Mouse (Mus musculus) spleen, adult 2 months (tissue): ENCODE measurements at regions not wholly inside any gene's neighbourhood (a gene's known extent, or its start where the extent isn't known, plus 50 kb on each side); places are given as distances from the start of the nearest gene placed in this dataset.

ENCODE experiments used
- DNase-seq, 2 experiments: peaks; one replicate each; pipeline versions ENCODE4 v3.0.0 to v3.0.0-alpha.2; 2012 to 2021; ENCODE audit warnings: low spot score in 2 of 2, low read depth in 1 of 2
- H3K27ac ChIP-seq: fragments of 200-500 bp; 2 replicates; pipeline ENCODE4 v1.5.1; 2012; ENCODE audit warnings: low read length, inconsistent platforms; ENCODE audit not compliant: insufficient read depth
- H3K27me3 ChIP-seq: fragments of 200-500 bp; 2 replicates; pipeline ENCODE4 v1.6.1; 2012; ENCODE audit warnings: mild to moderate bottlenecking, moderate library complexity, low read length, inconsistent platforms; ENCODE audit not compliant: control insufficient read depth, insufficient read depth
- H3K36me3 ChIP-seq: fragments of 200-500 bp; 2 replicates; pipeline ENCODE4 v1.6.1; 2012; ENCODE audit warnings: mild to moderate bottlenecking, low read length, inconsistent platforms; ENCODE audit not compliant: control insufficient read depth, insufficient read depth
- H3K4me1 ChIP-seq: fragments of 200-500 bp; 2 replicates; pipeline ENCODE4 v1.6.1; 2011; ENCODE audit warnings: inconsistent platforms; ENCODE audit not compliant: control insufficient read depth, insufficient read depth, insufficient read length
- H3K4me3 ChIP-seq: fragments of 200-500 bp; 2 replicates; pipeline ENCODE4 v1.5.1; 2011; ENCODE audit warnings: mild to moderate bottlenecking, inconsistent platforms; ENCODE audit not compliant: insufficient read depth, insufficient read length; ENCODE audit errors: extremely low read depth
- CTCF ChIP-seq: fragments of 200-500 bp; IDR thresholded peaks from 2 replicates; pipeline ENCODE4 v1.5.1; 2011; ENCODE audit warnings: mild to moderate bottlenecking, inconsistent platforms; ENCODE audit not compliant: insufficient read depth, insufficient read length, insufficient replicate concordance; ENCODE audit errors: extremely low read depth
- POLR2A ChIP-seq: fragments of 200-500 bp; IDR thresholded peaks from 2 replicates; pipeline ENCODE4 v1.6.1; 2011; ENCODE audit warnings: low read depth, low read length, inconsistent platforms
- WGBS: fragments of 180-500 bp; shearing (Covaris S2); methylation state at CpG from one replicate; pipeline ENCODE4 v1.1.7; 2018; 5-methylcytosine and 5-hydroxymethylcytosine counted together

DNA sequence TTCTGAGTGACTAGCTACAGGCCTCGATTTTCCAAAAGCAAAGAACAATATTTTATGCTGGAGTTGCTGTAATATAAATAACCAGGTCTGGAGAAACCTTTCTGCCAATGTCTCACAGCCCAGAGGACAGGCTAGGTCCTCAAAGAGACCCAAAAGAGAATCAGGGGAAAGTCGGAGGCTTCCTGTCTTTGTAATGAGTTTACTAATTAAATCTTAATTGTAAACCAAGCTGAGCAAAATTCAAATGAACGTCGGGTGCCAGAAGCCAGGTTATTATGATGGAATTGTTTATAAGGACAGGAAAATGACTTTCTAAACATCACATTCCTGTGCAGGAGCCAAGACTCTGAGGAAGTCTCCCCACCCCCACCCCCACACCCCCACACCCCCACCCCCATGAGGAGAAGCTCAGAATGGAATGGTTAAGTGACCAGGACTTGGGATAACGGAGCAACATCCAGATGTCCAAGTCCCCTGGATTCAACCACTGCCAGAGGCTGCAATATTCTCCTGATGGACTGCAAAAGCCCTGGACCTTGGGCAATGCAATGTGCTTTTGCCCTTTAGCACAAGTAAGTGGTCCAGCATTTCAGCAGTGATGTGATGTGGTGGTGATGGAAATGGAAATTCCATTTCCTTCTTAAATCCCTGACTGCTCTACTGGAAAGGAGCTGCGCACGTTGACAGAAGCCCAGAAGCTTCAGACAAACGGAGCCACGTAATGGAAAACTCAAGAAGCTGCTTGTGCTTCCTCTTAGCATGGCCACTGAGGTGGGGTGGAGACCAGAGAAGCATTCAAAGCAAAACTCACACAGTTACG lies 333.1 kb upstream of the 4930412O13Rik start:
- TF ChIP-seq CTCF (no peak), POLR2A (no peak)
- H3K27me3 ChIP-seq = no peaks in the 10 kb centered on the region
- no peak for DNase-seq
- no peaks in the 10 kb centered on the region for H3K4me1 ChIP-seq
- no peak overlapping the region for H3K27ac ChIP-seq
- 79% methylated on average over 10 of the region's 10 CpGs for WGBS
- no peak overlapping the region for H3K4me3 ChIP-seq
- no peaks in the 10 kb centered on the region for H3K36me3 ChIP-seq

DNA sequence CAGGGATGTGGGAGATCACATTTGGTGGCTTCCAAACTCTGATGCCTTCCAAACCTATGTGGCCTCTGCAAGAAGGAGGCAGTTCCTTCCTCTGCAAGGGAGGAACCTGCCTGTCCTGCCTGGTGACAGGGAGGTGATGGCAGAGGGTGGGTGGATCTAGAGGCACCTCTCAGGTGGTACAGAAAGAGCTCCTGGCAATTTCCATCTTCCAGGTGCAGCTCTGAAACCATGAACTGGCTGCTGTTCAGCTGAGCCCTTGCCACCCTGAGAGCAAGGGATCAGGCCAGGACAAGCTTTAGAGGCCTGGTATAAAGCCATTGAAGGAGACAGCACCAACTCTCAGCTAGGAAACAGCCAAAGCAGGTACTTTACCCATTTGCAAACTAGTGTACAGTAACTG lies 327.7 kb upstream of the 4930412O13Rik start:
- Histone ChIP-seq H3K36me3 (no peaks in the 10 kb centered on the region), H3K27me3 (no peaks in the 10 kb centered on the region), H3K27ac (no peak overlapping the region), H3K4me3 (no peak overlapping the region), H3K4me1 (no peaks in the 10 kb centered on the region)
- no peak for TF ChIP-seq POLR2A
- no peak for TF ChIP-seq CTCF
- no peak for DNase-seq

DNA sequence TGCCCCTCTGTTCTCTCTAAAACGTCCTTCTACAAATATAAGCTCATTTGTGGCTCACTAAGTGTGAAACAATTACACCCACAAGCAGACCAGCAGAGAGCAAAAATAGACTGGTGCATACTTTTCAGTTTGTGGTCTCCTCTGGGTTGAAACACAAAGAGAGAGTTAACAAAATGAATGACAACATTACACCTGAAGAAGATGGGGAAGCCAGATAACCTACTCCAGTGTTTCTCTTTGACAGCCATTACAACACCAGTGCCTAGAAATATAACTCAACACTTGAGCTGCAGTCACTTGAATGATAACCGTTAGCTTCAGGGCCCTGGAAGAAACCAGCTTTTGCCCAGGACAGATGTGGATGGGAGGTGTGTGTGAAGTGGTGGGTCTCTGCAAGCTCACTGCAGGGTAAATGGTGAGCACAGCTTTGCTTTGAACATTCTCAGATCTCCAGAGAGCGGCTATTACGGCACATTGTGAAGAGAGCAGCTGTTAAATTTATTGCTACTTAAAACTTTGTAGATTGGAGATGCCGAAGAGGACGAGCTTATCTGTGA lies 316.5 kb upstream of the 4930412O13Rik start:
- no peak for DNase-seq
- no peak overlapping the region for H3K4me3 ChIP-seq
- H3K27ac ChIP-seq = no peak overlapping the region
- TF ChIP-seq CTCF (no peak), POLR2A (no peak)
- no peaks in the 10 kb centered on the region for H3K27me3 ChIP-seq
- 61% methylated on average over 6 of the region's 6 CpGs for WGBS
- H3K36me3 ChIP-seq = no peaks in the 10 kb centered on the region
- H3K4me1 ChIP-seq = peaks cover 3% of the 10 kb centered on the region; the same call in 1 of the 2 replicates

DNA sequence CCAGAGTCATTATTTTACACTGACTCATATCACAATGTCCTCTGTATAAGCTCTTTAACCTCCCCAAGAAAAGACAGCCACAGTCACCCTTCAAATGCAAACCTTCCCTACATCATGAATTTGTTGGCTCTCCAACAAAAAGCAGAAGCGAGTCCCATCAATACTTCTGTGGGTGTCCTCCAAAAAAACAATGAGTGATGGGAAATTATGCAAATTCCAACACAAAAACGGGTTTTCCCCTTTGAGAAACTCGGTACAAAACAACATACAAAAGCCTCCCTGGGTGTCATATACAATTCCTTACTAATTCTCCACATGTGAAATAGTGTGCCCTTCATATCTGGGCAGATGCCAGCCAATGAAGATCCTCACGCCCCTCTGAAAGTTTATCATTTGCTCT lies 311.8 kb upstream of the 4930412O13Rik start:
- Histone ChIP-seq H3K4me1 (no peaks in the 10 kb centered on the region), H3K27ac (no peak overlapping the region), H3K4me3 (no peak overlapping the region), H3K27me3 (no peaks in the 10 kb centered on the region), H3K36me3 (no peaks in the 10 kb centered on the region)
- no peak for DNase-seq
- WGBS = 75% methylated on average over 4 of the region's 4 CpGs
- TF ChIP-seq CTCF = no peak
- no peak for TF ChIP-seq POLR2A

DNA sequence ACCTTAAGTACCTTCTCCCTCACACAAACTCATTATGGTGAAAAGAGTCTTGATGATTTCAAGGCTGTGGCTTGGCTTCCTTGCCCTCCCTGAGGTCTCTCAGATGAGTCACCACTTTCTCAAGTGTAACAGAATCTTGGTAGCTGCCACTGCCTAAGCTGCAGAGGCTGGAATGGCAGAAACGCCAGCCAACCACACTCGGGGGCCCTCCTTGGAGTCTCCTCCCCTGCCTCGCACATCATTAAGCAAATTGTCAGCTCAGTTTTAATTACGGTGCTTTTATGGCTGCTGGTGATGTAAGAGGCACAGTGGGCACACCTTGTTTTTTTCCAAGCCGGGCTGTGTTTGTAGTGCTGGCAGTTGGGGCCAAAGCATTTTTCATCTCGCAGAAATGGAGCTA lies 306.9 kb upstream of the 4930412O13Rik start:
- TF ChIP-seq POLR2A = no peak
- TF ChIP-seq CTCF = no peak
- H3K4me1 ChIP-seq = no peaks in the 10 kb centered on the region
- WGBS = 84% methylated on average over 6 of the region's 6 CpGs

DNA sequence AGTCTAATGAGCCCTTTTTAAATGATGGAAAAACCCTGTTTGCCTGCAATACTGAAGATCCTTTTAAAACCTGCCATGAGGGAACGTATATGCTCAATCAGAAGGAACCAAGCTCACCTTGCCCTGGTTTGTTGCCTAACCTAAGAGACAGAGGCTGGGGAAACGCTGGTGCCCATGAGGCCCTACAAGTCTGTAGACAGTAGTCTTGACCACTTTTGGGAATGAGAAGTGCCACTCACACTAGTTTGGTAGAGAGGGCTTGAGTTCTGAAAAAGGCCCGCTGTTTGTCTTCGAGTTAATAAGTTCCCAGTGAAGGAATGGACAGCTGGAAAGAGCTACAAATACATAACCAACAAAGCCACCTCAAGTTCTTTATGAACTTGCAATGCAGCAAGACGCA lies 306.4 kb upstream of the 4930412O13Rik start:
- H3K27me3 ChIP-seq = no peaks in the 10 kb centered on the region
- DNase-seq = no peak
- WGBS = 91% methylated on average over 5 of the region's 5 CpGs
- no peaks in the 10 kb centered on the region for H3K4me1 ChIP-seq
- no peaks in the 10 kb centered on the region for H3K36me3 ChIP-seq
- no peak overlapping the region for H3K4me3 ChIP-seq
- TF ChIP-seq POLR2A (no peak), CTCF (no peak)
- no peak overlapping the region for H3K27ac ChIP-seq

More for the DNA sequence above, 306.9 kb upstream of the 4930412O13Rik start:
- H3K36me3 ChIP-seq = no peaks in the 10 kb centered on the region
- H3K27me3 ChIP-seq = no peaks in the 10 kb centered on the region
- DNase-seq = no peak
- H3K4me3 ChIP-seq = no peak overlapping the region
- H3K27ac ChIP-seq = no peak overlapping the region

DNA sequence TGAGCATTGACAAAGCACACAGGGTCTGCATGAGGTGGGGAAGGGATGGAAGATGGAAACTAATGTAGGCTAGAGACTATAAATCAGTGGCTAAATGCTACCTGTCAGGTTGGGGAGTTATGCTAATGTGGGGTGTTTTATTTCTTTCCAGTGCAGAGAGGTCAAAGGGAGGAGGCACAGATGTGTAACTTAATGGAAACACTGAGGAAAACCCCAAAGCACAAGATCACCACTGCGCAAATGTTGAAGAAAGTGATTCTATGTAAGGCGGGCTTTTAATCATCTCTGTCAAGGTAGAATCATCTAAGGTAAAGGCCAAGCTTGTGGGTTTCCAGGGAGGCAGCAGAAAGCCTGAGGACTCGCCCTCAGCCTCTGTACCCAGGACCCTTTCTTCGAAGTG lies 303.2 kb upstream of the 4930412O13Rik start:
- Histone ChIP-seq H3K4me3 (no peak overlapping the region), H3K27me3 (no peaks in the 10 kb centered on the region), H3K4me1 (no peaks in the 10 kb centered on the region), H3K36me3 (no peaks in the 10 kb centered on the region), H3K27ac (no peak overlapping the region)
- no peak for TF ChIP-seq POLR2A
- TF ChIP-seq CTCF = no peak
- DNase-seq = no peak
- WGBS = 59% methylated on average over 4 of the region's 4 CpGs

DNA sequence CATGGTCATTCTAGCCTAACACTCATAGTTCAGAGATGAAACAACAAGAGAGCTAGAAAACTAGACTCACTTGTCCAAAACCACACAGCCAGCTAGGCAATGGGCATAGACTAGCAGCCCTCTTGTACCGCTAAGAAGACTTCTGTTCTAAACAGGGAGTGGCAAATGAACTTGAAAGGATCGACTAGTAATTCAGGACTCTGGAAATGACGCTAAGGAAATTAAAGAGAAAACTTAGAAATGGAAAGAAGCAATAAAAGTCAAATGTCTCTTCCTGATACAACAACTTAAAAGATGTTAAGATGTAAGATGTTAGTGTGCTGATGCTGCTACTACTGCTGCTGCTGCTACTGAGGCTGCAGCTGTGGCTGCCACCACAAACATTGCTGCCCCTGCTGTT lies 293.7 kb upstream of the 4930412O13Rik start:
- 88% methylated on average over 3 of the region's 3 CpGs for WGBS
- no peak for TF ChIP-seq POLR2A
- no peak for TF ChIP-seq CTCF
- Histone ChIP-seq H3K4me3 (no peak overlapping the region), H3K27me3 (no peaks in the 10 kb centered on the region), H3K4me1 (no peaks in the 10 kb centered on the region), H3K36me3 (no peaks in the 10 kb centered on the region), H3K27ac (no peak overlapping the region)
- DNase-seq = no peak
